Mouse (Mus musculus) kidney, adult 11 months (tissue): ENCODE results near the gene Dlg5.

Source experiments
- DNase-seq: peaks from one replicate; pipeline ENCODE4 v3.0.0; 2022

Gene Dlg5

DNA sequence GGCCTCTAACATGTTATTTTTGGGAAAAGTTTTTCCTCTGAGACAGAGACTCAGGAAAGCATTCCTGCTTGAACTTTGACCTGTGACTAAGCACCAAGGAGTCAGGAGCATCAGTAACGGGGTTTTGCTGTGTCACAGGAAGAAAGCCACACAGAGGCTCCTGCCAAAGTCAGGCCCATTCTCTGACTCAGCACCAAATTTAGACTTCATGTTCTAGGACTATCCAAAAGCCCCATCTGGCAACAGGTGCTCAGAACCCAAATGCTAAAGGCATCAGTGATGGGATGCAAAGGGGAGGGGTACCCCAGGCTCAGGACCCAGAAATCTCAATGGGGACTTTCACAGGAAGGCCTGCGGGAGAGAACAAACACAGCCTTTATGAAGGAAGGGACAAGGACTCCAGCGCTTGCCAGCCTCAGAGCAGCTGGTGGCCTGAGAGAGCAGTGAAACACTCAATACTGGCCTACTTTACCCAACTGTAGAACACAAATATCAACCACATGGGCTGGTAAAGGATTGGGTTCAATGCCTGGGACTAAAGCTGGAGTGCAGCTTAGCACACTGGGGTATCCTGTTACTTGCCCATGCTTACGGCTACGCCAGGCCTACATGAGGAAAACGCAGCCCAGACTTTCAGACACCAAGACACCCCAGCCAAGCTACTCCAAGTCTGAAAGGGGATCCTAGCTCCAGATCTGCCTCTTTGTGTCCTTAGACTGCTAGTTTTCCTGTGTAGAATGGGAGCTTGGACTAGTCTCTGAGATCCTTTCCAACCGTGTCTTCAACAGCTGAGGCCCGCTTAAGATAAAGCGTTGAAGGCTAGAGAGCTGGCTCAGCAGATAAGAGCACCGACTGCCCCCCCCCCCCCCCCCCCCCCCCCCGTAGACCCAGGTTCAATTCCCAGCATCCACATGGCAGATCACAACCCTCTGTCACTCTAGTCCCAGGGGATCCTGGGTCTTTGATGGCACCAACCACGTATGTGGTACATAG, 12.8 kb downstream of the Dlg5 start:
- peak; percentile 57 for DNase-seq

GRCm38 (mm10) chr14:24228549-24228948, 17.2 kb downstream of the Dlg5 start:
- no peak for DNase-seq

- no peak for DNase-seq
These were observed 18.7 kb downstream of the Dlg5 start for GRCm38 (mm10) chr14:24227015-24227414.

DNA sequence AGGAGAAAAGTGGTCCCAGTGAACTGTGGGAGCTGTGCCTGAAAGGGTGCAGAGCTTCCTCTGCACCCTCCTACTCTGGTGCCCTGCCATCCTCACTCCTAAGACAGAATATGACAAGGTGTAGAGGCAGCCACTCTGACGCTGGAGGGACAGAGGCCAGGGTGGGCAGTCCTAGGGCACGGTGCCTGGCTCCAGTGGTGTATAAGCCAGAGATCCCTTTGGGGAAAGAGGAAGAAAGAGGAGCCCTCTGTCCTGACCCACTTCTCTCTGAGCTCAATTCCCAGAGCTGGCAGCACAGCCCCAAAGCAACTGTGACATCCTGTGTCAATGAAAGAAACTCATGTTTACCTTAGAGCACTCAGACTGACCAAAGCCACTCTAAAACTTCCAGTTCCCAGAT, 19.4 kb downstream of the Dlg5 start:
- DNase-seq = no peak

DNA sequence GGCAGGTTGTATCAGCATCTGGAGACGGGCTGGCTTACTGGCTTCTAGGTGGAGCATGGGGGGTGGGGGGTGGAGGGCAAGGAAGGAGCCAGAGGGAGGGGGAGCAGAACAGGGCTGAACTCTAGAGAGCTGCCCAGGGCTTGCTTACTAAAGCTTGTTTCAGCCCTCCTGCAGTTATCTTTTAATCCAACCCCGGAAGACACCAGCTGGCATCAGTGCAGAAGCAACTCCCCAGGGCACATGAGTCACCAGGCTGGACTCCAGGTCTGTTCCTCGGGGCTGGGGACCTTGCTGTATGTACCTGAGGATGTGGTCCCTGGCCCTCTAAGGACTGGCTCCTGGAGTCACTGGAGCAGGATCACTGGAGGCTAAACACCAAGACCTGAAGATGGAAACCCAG, 23.0 kb downstream of the Dlg5 start:
- DNase-seq = peak; percentile 63

DNA sequence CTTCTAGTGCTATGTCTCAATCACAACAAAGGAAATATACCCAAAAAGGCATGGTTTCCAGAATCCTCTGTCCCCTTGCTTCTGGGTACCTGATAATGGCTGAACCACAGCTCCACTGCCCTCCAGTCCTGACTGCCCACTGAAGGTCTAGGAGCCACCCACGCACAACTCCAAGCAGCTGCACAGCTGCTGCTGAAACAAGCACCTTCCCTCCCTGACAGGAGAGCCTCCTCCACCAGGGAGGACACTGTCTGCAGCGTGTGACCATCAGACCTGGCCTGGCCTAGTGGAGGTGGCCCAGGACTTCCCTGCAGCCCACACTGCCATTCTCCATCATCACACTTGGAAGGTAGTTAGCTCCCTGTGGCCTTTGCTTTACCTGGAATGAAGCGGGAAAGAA, 23.4 kb downstream of the Dlg5 start:
- DNase-seq = no peak

GRCm38 (mm10) chr14:24217362-24217722, 28.4 kb downstream of the Dlg5 start:
- no peak for DNase-seq

DNA sequence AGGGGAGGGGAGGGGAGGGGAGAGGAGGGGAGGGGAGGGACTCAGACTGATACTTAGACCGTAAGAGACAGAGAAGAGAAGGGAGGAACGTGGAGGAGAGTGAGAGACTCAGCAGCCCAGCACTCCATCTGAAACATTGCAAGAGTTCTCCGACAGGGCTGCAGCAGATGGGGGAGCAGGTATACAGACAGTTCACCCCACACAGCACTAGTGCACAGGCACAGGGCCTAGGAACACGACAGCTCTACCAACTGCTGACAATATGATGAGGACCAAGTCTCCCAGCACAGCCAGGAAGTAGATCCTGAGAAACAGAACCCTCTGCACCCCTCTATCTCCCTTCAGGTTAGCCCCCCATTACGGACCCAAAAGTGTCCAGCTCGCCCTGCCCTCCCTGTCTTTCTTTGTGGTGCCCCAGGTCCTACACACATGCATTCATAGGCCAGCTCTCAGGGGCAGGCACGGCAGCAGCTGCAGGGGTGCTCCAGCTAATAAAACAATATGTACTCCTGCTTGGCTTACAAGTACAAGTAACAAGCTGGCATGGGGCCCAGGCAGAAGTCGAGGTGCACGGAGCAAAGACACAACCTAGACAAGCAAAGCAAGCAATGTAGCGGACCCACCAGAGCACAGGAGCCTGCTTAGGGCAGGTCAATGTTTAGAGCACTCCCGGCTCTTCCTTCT, 28.9 kb downstream of the Dlg5 start:
- DNase-seq = no peak

DNA sequence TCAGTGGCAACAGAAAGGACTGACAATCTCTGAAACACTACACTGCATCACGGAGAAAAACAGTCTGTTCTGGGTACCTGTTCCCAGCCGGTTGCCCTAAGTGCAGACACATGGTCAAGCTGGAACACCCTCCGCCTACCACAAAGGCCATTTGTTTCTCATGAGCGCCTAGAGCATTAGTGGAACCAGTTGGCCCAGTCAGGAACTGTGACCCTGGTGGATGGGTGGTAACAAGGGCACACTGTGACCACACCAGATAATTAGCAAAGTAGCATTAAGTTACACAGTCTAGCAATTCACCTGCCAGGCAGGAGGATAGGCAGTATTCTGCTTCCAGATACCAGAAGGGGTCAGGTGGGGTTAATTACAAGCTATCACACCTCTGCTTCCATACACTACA, 29.7 kb downstream of the Dlg5 start:
- DNase-seq = peak; percentile 86

DNA sequence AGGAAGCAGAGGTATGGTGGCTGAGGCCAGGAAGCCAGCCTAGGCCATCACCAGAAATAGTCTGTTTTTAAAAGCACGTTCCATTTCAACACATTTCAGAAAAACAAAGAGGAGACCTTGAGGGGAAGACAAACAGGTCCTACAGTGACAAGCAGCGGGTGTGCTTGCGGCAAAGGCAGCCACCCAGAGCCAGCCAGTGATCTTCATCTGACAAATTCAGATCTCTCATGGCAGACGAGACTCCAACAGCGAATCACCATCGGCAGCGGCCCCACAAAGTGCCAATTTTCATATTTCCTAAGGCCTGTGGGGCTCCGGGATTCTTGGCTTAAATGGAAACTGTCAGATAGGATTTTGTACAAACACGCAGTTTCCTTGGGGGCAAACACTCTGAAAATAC, 31.3 kb downstream of the Dlg5 start:
- DNase-seq = no peak

- DNase-seq = no peak
These were observed 32.4 kb downstream of the Dlg5 start for GRCm38 (mm10) chr14:24213336-24213735.

DNA sequence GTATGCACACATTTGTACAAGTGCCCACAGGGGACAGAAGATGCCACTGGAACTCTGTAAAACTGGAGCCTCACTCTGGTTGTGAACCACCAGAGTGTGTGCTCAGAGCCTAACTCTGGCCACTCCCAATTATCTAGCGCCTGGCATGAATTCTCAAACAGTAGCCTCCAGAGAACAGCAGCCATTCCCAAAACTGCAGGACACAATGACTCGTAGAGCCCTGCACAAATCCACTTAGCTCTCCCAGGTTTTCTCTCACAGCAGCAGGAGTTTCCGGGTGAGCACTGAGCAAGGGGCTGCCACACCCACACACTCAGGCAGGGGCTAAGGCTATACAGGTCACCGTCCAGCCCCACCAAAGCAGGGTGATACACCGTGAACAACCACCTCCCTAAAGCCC, 32.9 kb downstream of the Dlg5 start:
- DNase-seq = no peak

- no peak for DNase-seq
These were observed 38.4 kb downstream of the Dlg5 start for GRCm38 (mm10) chr14:24207360-24207752.

DNA sequence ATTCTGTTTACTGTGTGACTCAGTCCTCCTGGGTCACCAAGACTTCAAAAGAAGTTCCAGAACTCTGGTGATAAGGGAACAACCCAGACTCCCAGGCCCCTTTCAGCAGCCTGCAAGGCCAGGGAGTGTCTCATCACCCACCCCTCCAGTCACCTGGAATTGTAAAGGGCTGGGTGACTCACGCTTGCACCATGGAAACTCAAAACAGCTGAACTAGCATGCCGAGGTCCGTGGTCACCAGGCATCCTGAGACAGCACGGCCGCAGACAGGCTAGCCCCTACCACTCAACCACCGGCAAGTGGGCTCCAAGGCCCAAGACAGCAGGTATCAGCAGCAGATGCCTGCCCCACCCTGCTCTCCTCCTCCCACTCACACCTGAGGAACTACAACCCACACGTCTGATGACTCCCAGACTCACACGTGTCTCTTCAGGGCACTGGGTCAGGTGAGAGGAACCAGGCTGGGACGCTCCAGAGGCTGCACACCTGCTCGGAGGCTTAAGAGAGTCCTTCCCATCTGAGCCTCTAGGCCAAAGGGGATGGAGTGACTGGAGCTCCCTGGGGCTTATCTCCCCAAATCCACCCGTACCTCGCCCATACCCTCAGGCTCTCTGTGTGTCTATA, 38.9 kb downstream of the Dlg5 start:
- DNase-seq = no peak

DNA sequence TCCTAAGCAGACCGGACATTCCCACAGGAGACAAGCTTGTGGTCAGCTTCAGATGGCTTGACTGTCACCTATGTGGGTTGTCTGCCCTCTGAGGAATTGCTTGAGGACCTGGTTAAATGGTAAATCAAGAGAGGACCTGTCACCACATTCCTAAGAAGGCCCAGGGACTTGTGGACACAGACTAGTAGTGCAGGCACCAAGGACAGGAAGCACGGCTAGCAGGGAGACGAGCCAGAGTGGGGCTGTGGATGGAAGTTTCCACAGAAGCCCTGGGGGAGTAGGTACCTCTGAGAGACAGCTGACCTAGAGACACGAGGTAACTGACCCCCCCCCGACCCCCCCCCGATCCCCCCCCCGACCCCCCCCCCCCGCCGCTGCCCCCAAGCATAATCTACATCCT, 39.4 kb downstream of the Dlg5 start:
- no peak for DNase-seq

DNA sequence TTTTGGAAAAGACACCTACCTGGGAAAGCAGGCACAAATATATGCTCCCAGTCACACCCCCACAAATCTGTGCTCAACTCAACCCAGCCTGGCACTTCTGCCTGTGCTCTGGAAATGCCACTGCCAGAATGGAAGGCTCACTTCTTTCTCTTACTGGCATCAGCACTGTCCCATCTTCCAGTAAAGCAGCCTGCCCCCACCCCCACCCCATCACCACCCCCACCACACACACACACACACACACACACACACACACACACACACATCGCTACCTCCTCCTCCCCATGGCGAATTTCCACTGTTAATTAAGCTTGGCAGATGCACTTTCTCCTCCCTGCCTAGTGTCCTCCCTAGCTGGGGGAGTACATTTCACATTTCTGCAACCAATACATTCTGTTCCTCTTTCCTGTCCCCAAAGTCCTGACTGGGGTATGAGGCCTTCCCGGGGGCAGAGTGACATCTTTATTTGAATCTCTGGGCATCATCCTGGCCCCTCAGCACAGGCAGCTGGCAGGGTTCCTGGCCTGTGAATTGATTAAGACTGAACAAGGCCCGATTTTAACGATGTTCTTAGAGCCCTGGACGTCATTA, 40.3 kb downstream of the Dlg5 start:
- DNase-seq = no peak

GRCm38 (mm10) chr14:24203210-24203609, 42.5 kb downstream of the Dlg5 start:
- no peak for DNase-seq

- peak; percentile 64 for DNase-seq
These were observed 44.9 kb downstream of the Dlg5 start for GRCm38 (mm10) chr14:24200771-24201170.

GRCm38 (mm10) chr14:24199732-24200131, 46.0 kb downstream of the Dlg5 start:
- DNase-seq = no peak

DNA sequence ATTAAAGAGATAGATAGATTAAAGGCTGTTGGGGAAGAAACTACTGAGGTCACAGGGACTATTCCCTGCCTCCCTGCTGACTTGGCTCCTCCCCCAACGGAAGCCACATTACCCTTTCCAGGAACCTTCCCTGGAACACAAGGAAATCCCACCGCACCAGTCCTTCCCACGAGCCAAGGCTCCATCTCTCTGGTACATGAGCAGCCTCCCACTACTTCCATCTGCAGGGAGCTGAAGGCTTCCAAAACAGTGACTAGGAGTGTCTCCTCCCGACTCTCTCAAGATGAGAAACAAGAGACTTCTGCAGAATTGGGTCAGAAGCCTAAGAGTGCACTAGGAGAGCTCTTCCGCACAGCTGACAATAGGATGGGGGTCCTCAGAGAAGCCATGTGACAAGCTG, 47.9 kb downstream of the Dlg5 start:
- no peak for DNase-seq

GRCm38 (mm10) chr14:24196947-24197346, 48.8 kb downstream of the Dlg5 start:
- no peak for DNase-seq

- no peak for DNase-seq
These were observed 55.6 kb downstream of the Dlg5 start for GRCm38 (mm10) chr14:24190131-24190530.

GRCm38 (mm10) chr14:24189598-24189997, 56.1 kb downstream of the Dlg5 start:
- DNase-seq = peak; percentile 44
